8 mouse cellular contexts compared by ENCODE assay signal in genomic region chr5:73254660-73255059, GRCm38 (mm10). TPM values are rescaled to one million over a fixed set of nuclear protein-coding genes. Genes with fewer than 3 reads are reported as not detected.
DNase-seq lines count a peak whose midpoint lies in the region; ATAC-seq and TF ChIP-seq lines count a peak whose summit lies in the region.

No protein-coding gene starts in this region.

- no peak for TF ChIP-seq CTCF in gastrocnemius, adult 2 months (IDR thresholded peaks at IDR 0.05)
- TF ChIP-seq CTCF in E14TG2a.4 (conservative IDR thresholded peaks at IDR 0.05; ENCODE audit: low read length) = no peak

- no peaks in the 10 kb centered on the region for H3K9me3 ChIP-seq in E14TG2a.4 (ENCODE audit: low read length)
- no peaks in the 10 kb centered on the region for H3K9me3 ChIP-seq in forebrain, embryonic 15.5 days
- H3K9me3 ChIP-seq in limb, embryonic 15.5 days = no peaks in the 10 kb centered on the region
- H3K9me3 ChIP-seq in stomach, embryonic 16.5 days (replicated peaks; ENCODE audit: control insufficient read depth, low read length) = no peaks in the 10 kb centered on the region

- no peak for ATAC-seq in forebrain, embryonic 15.5 days (replicated peaks)
- no peak for ATAC-seq in limb, embryonic 15.5 days (ENCODE audit: insufficient number of reproducible peaks, low FRiP score, low TSS enrichment, low read depth)
- no peak for ATAC-seq in stomach, embryonic 16.5 days (ENCODE audit: insufficient read depth, low FRiP score)

- intact Hi-C loops in gastrocnemius, adult 2 months (cut with DNase I) = loop anchor here (5.0 kb wide), 3 partner anchors 38 to 128 kb away; partner anchors contain the start of gene Ociad1
- intact Hi-C loops in gastrocnemius, postnatal 36 days (cut with DNase I) = loop anchor here (5.0 kb wide), 2 partner anchors 38 to 122 kb away; partner anchors contain the start of gene Ociad1

- peak overlapping the region; percentile 92 for H3K9ac ChIP-seq in forebrain, embryonic 15.5 days (replicated peaks)
- no peak overlapping the region for H3K9ac ChIP-seq in limb, embryonic 15.5 days
- peak overlapping the region; percentile 94 for H3K9ac ChIP-seq in stomach, embryonic 16.5 days (ENCODE audit: low read length)

- H3K27ac ChIP-seq in gastrocnemius, adult 2 months = peak overlapping the region; percentile 92
- peak overlapping the region; percentile 98 for H3K27ac ChIP-seq in forebrain, embryonic 15.5 days (replicated peaks)
- no peak overlapping the region for H3K27ac ChIP-seq in limb, embryonic 15.5 days
- peak overlapping the region; percentile 96 for H3K27ac ChIP-seq in stomach, embryonic 16.5 days (ENCODE audit: low read length)

- 32% methylated on average over 5 of the region's 5 CpGs for WGBS in forebrain, embryonic 15.5 days
- WGBS in limb, embryonic 15.5 days = 42% methylated on average over 5 of the region's 5 CpGs
- 24% methylated on average over 5 of the region's 5 CpGs for WGBS in stomach, embryonic 16.5 days

- no peak for DNase-seq in gastrocnemius, adult 2 months
- DNase-seq in gastrocnemius, postnatal 36 days = no peak
- DNase-seq in adrenal gland, adult 2 months = no peak
- no peak for DNase-seq in embryo, embryonic 11 days

- H3K4me1 ChIP-seq in E14TG2a.4 (replicated peaks; ENCODE audit: low read depth, low read length) = peaks cover 44% of the 10 kb centered on the region
- peaks cover 32% of the 10 kb centered on the region for H3K4me1 ChIP-seq in forebrain, embryonic 15.5 days
- 0 out of 2 replicates have a peak, but pooled peaks cover 10% of the 10 kb centered on the region for H3K4me1 ChIP-seq in limb, embryonic 15.5 days
- peaks cover 14% of the 10 kb centered on the region; the same call in 1 of the 2 replicates for H3K4me1 ChIP-seq in stomach, embryonic 16.5 days (ENCODE audit: control insufficient read depth, insufficient read depth, low read length)

- H3K27me3 ChIP-seq in E14TG2a.4 (ENCODE audit: insufficient read depth, low read length) = no peaks in the 10 kb centered on the region
- H3K27me3 ChIP-seq in forebrain, embryonic 15.5 days = 0 out of 2 replicates have a peak, but pooled peaks cover 2% of the 10 kb centered on the region
- H3K27me3 ChIP-seq in limb, embryonic 15.5 days = no peaks in the 10 kb centered on the region
- H3K27me3 ChIP-seq in stomach, embryonic 16.5 days (ENCODE audit: control insufficient read depth, insufficient read depth, low read length) = no peaks in the 10 kb centered on the region

- H3K36me3 ChIP-seq in E14TG2a.4 (ENCODE audit: insufficient read depth, low read length) = peaks cover 14% of the 10 kb centered on the region; the same call in 1 of the 2 replicates
- no peaks in the 10 kb centered on the region for H3K36me3 ChIP-seq in forebrain, embryonic 15.5 days
- H3K36me3 ChIP-seq in limb, embryonic 15.5 days = no peaks in the 10 kb centered on the region
- no peaks in the 10 kb centered on the region for H3K36me3 ChIP-seq in stomach, embryonic 16.5 days (ENCODE audit: control insufficient read depth, insufficient read depth, low read length)

- peak overlapping the region; percentile 90 for H3K4me3 ChIP-seq in gastrocnemius, adult 2 months
- H3K4me3 ChIP-seq in E14TG2a.4 (replicated peaks; ENCODE audit: low read length) = peak overlapping the region; percentile 98
- H3K4me3 ChIP-seq in forebrain, embryonic 15.5 days = peak overlapping the region; percentile 98
- H3K4me3 ChIP-seq in limb, embryonic 15.5 days = peak overlapping the region; percentile 96
- peak overlapping the region; percentile 99 for H3K4me3 ChIP-seq in stomach, embryonic 16.5 days (replicated peaks; ENCODE audit: low read length)

- H3K4me2 ChIP-seq in forebrain, embryonic 15.5 days (replicated peaks) = peak overlapping the region; percentile 70
- peak overlapping the region; percentile 75 for H3K4me2 ChIP-seq in limb, embryonic 15.5 days
- peak overlapping the region; percentile 76 for H3K4me2 ChIP-seq in stomach, embryonic 16.5 days (ENCODE audit: low read depth, low read length)

RNA-seq across cellular contexts. Expression of gene Fryl, which starts 1.8 kb away (rescaled TPM):
- 10 to 100 TPM; 14.6 to 23.5 TPM for total RNA-seq in gastrocnemius, adult 2 months (2021)
- 10 to 100 TPM; 12.4 to 19.4 TPM for total RNA-seq in gastrocnemius, postnatal 36 days (2021)
- polyA plus RNA-seq in forebrain, embryonic 15.5 days (2015; fragmentation: Nextera tagmentation; extraction: Ambion mirVana) = 48.3 and 51.5 TPM in 2 replicates
- 26.7 and 29.5 TPM in 2 replicates for polyA plus RNA-seq in limb, embryonic 15.5 days (2015; fragmentation: Nextera tagmentation; extraction: Ambion mirVana)
- 25.7 and 31.6 TPM in 2 replicates for polyA plus RNA-seq in stomach, embryonic 16.5 days (2015; fragmentation: Nextera tagmentation; extraction: Ambion mirVana)
- 10 to 100 TPM; 31.5 to 43.3 TPM for total RNA-seq in adrenal gland, adult 2 months (2021)
- polyA plus RNA-seq in adrenal gland, adult 2 months (2012; rRNA removed) = 40.7 and 41.3 TPM in 2 replicates

RNA-seq across cellular contexts. Expression of gene Ociad1, which starts 37.9 kb away (rescaled TPM):
- total RNA-seq in gastrocnemius, adult 2 months (2021) = 100 to 1,000 TPM; 147 to 166 TPM
- 100 to 1,000 TPM; 134 to 143 TPM for total RNA-seq in gastrocnemius, postnatal 36 days (2021)
- polyA plus RNA-seq in forebrain, embryonic 15.5 days (2015; fragmentation: Nextera tagmentation; extraction: Ambion mirVana) = 267 and 268 TPM in 2 replicates
- 219 and 224 TPM in 2 replicates for polyA plus RNA-seq in limb, embryonic 15.5 days (2015; fragmentation: Nextera tagmentation; extraction: Ambion mirVana)
- polyA plus RNA-seq in stomach, embryonic 16.5 days (2015; fragmentation: Nextera tagmentation; extraction: Ambion mirVana) = 256 and 260 TPM in 2 replicates
- 100 to 1,000 TPM; 238 to 275 TPM for total RNA-seq in adrenal gland, adult 2 months (2021)
- 113 and 114 TPM in 2 replicates for polyA plus RNA-seq in adrenal gland, adult 2 months (2012; rRNA removed)
